Mouse (Mus musculus) gastrocnemius, adult 18-20 months (tissue): ENCODE measurements at regions not wholly inside any gene's neighbourhood (a gene's known extent, or its start where the extent isn't known, plus 50 kb on each side); places are given as distances from the start of the nearest gene placed in this dataset. TPM values are rescaled to one million over a fixed set of nuclear protein-coding genes. Genes with fewer than 3 reads are reported as not detected.

ENCODE experiments used
- microRNA-seq: library from miRNA; unstranded; fragments of <30 nt; microRNA quantifications from one replicate; pipeline ENCODE4 v1.2.0, GENCODE M21; 2021

Small RNA genes lying in the stretch of these regions (microRNA-seq; reads per million reads assigned to microRNA genes)
- not detected for gene Gm23292
